Comparison of ENCODE assay signal across 11 mouse cellular contexts in genomic region chr10:118087570-118088340, GRCm38 (mm10). TPM values are rescaled to one million over a fixed set of nuclear protein-coding genes. Genes with fewer than 3 reads are reported as not detected.
DNase-seq lines count a peak whose midpoint lies in the region; ATAC-seq and TF ChIP-seq lines count a peak whose summit lies in the region.
"Had no signal": no experiment of that assay in that cellular context is flagged by ENCODE, and none has a peak within 500 bp of the region (broad histone marks: within the 10 kb centered on the region; RNA-seq: fewer than 3 reads in every experiment).

No protein-coding gene starts in this region.

- peaks cover 2% of the 10 kb centered on the region; the same call in 1 of the 2 replicates for H3K4me1 ChIP-seq in heart, adult 2 months (ENCODE audit: control insufficient read depth, insufficient read depth, low read length)
- H3K4me1 ChIP-seq in hindbrain, embryonic 12.5 days: 0 out of 2 replicates have a peak, but pooled peaks cover 11% of the 10 kb centered on the region
- H3K4me1 ChIP-seq in midbrain, postnatal 0 days (ENCODE audit: insufficient read depth, low read length): peaks cover 5% of the 10 kb centered on the region; the same call in 1 of the 2 replicates

- no peak for TF ChIP-seq CTCF in heart, adult 2 months (IDR thresholded peaks at IDR 0.05)
- TF ChIP-seq CTCF in midbrain, postnatal 0 days (IDR thresholded peaks at IDR 0.05): no peak

- WGBS in heart, adult 2 months: 34% methylated on average over 12 of the region's 12 CpGs
- WGBS in hindbrain, embryonic 12.5 days: 24% methylated on average over 12 of the region's 12 CpGs
- WGBS in midbrain, postnatal 0 days: 9% methylated on average over 12 of the region's 12 CpGs

- H3K9ac ChIP-seq in heart, adult 2 months (ENCODE audit: low read depth, low read length): no peak overlapping the region
- H3K9ac ChIP-seq in hindbrain, embryonic 12.5 days: 0 out of 2 replicates have a peak overlapping the region, but pooled peaks have one; percentile 1
- peak overlapping the region; percentile 25 for H3K9ac ChIP-seq in midbrain, postnatal 0 days (replicated peaks; ENCODE audit: low read length, poor library complexity, severe bottlenecking)

- peak; percentile 88 for DNase-seq in heart, adult 11 months
- no peak for DNase-seq in heart, adult 2 months
- DNase-seq in CD4-positive helper T cell, adult 2 months (ENCODE audit: low read depth, low spot score): peak; percentile 38
- DNase-seq in midbrain, postnatal 0 days (ENCODE audit: low spot score): peak; percentile 50
- DNase-seq in layer of hippocampus, postnatal 25 days (ENCODE audit: extremely low spot score in 1 of 2, low spot score in 1 of 2): no peak
- DNase-seq in adrenal gland, adult (ENCODE audit: inconsistent age in 2 of 2, low spot score in 1 of 2): no peak
- DNase-seq: cerebellum, adult 18-20 months; kidney, postnatal 14 days; lung, postnatal 36 days had no signal

- TF ChIP-seq POLR2A in heart, adult 2 months (IDR thresholded peaks at IDR 0.05; ENCODE audit: insufficient read depth, low read depth, low read length): no peak

- H3K36me3 ChIP-seq in heart, adult 2 months (ENCODE audit: control insufficient read depth, insufficient read depth, low read length): no peaks in the 10 kb centered on the region
- no peaks in the 10 kb centered on the region for H3K36me3 ChIP-seq in hindbrain, embryonic 12.5 days
- no peaks in the 10 kb centered on the region for H3K36me3 ChIP-seq in midbrain, postnatal 0 days (ENCODE audit: insufficient read depth, low read length)

- TF ChIP-seq EP300 in heart, adult 2 months (IDR thresholded peaks at IDR 0.05; ENCODE audit: insufficient read depth, low read depth, low read length): no peak

- H3K9me3 ChIP-seq in hindbrain, embryonic 12.5 days (replicated peaks): no peaks in the 10 kb centered on the region
- H3K9me3 ChIP-seq in midbrain, postnatal 0 days (ENCODE audit: low read length): no peaks in the 10 kb centered on the region

- intact Hi-C loops in heart, adult 2 months (cut with DNase I): no loop called here

- H3K4me2 ChIP-seq in hindbrain, embryonic 12.5 days (replicated peaks): peak overlapping the region; percentile 30
- peak overlapping the region; percentile 39 for H3K4me2 ChIP-seq in midbrain, postnatal 0 days (ENCODE audit: low read depth, low read length, poor library complexity, severe bottlenecking)

- no peaks in the 10 kb centered on the region for H3K79me2 ChIP-seq in heart, adult 2 months (replicated peaks; ENCODE audit: control insufficient read depth, insufficient read depth, low read length)

- H3K27ac ChIP-seq in heart, adult 2 months: no peak overlapping the region
- H3K27ac ChIP-seq in hindbrain, embryonic 12.5 days: peak overlapping the region; percentile 48
- H3K27ac ChIP-seq in midbrain, postnatal 0 days (ENCODE audit: low read depth, low read length): peak overlapping the region; percentile 51; the same call in 1 of the 2 replicates

- peak; percentile 58 for ATAC-seq in hindbrain, embryonic 12.5 days (ENCODE audit: low FRiP score)
- ATAC-seq in midbrain, postnatal 0 days (ENCODE audit: low FRiP score): no peak
- ATAC-seq in activated CD4-positive, CD25-positive, alpha-beta regulatory T cell, adult 4 months: no peak

- no peaks in the 10 kb centered on the region for H3K27me3 ChIP-seq in heart, adult 2 months (ENCODE audit: control insufficient read depth, insufficient read depth, low read length)
- no peaks in the 10 kb centered on the region for H3K27me3 ChIP-seq in hindbrain, embryonic 12.5 days
- H3K27me3 ChIP-seq in midbrain, postnatal 0 days (ENCODE audit: insufficient read depth, low read length): no peaks in the 10 kb centered on the region

- H3K4me3 ChIP-seq in heart, adult 2 months: no peak overlapping the region
- no peak overlapping the region for H3K4me3 ChIP-seq in hindbrain, embryonic 12.5 days
- peak overlapping the region; percentile 16 for H3K4me3 ChIP-seq in midbrain, postnatal 0 days (ENCODE audit: low read depth, low read length)

RNA-seq across cellular contexts. Expression of gene Mdm1, which starts 53.9 kb away (rescaled TPM):
- total RNA-seq in heart, adult 2 months (2021): 1 to 10 TPM; 3.9 to 4.0 TPM
- 3.3 and 5.9 TPM in 2 replicates for polyA plus RNA-seq in heart, adult 2 months (2012; rRNA removed)
- 49.8 and 50.7 TPM in 2 replicates for polyA plus RNA-seq in hindbrain, embryonic 12.5 days (2016; fragmentation: Nextera tagmentation; extraction: Ambion mirVana)
- total RNA-seq in midbrain, postnatal 0 days (2014; rRNA removed): 22.7 and 32.9 TPM in 2 replicates
- 15.8 and 19.1 TPM in 2 replicates for polyA plus RNA-seq in midbrain, postnatal 0 days (2015; fragmentation: Nextera tagmentation; extraction: Ambion mirVana)
- total RNA-seq in layer of hippocampus, postnatal 25 days (2021): 10 to 100 TPM in 1 of 2 experiments, 1 to 10 TPM in 1; 8.4 to 10.1 TPM
- polyA plus RNA-seq in activated CD4-positive, CD25-positive, alpha-beta regulatory T cell, adult 4 months (2017; shearing (Covaris generic)): 10 to 100 TPM in 1 of 2 experiments, 1 to 10 TPM in 1; 6.3 to 10.3 TPM

Comparison
In these comparisons a context has a peak if more than half of its experiments do, and no peak if none do; other contexts are left out.
1. DNase-seq: peak in heart, adult 11 months (single experiment), CD4-positive helper T cell, adult 2 months (single experiment) and midbrain, postnatal 0 days (single experiment); none in heart, adult 2 months (0 of 2), layer of hippocampus, postnatal 25 days (0 of 2) and adrenal gland, adult (0 of 2).